Mouse (Mus musculus) mesoderm, embryonic 11.5 days (tissue): Measurements from ENCODE around the gene Dcaf10.
"Not testable (repeated sequence)": the region's sequence is repeated elsewhere in the genome, so short reads cannot be mapped to it uniquely, and the experiment has no call there.

ENCODE experiments used
- DNase-seq: peaks from one replicate; pipeline ENCODE4 v3.0.0-alpha.2; 2012; ENCODE audit warnings: low read depth, low spot score

Gene Dcaf10

DNA sequence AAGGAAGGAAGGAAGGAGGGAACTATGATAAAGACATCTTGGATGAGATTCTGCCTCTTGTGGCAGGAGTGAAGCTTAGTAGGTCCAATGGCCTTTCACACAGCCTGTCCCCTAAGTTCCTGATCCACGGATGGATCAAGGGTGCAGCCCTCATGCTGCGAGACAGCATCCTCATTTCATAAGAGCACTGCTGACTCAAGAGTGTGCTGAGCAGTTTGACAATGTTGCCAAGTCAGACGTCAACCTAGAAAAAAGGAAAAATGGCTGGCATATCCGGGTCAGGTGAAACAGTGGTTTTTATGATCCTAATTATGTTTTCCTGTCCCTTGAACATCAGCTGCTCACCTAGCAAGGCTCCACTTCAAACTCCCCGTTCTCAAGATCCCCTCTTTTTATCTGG is 51.8 kb downstream of the Dcaf10 start:
- DNase-seq = no peak

DNA sequence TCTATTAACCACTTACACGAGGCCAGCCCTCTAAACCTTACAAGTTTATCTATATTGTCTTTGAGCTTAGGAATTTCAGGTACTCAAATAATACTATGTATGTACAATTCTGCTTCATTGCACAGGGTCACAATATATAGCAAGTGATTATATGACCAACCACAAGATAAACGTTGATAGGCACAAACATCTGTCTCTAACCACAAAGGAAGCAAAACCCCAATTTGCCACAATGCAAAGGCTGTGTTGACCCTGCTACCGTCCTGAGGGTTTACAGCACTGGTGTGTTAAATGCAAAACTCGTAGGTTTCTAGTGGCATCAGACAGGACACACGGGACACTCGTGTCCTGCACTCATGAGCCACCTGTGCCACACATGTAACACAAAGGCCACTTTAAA is 54.3 kb downstream of the Dcaf10 start:
- DNase-seq = not testable (repeated sequence)

DNA sequence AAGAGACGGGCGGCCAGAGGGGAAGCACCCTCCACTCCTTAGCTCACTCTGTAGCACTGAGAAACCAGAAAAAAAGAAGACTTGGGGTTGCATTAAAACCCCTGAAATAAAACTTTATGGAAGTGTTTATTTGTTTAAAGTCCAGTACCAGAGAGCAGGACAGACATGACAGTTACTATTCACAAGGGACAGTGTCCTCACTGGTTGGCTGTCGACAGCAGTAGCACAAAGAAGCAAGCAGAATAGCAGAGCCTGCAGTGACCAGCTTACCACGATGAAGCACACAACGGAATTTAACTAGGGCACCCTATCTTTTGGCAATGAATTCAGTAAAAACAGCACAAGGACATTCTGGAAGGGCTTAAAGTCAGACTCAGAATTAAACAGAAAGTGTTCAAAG is 56.4 kb downstream of the Dcaf10 start:
- DNase-seq = not testable (repeated sequence)

DNA sequence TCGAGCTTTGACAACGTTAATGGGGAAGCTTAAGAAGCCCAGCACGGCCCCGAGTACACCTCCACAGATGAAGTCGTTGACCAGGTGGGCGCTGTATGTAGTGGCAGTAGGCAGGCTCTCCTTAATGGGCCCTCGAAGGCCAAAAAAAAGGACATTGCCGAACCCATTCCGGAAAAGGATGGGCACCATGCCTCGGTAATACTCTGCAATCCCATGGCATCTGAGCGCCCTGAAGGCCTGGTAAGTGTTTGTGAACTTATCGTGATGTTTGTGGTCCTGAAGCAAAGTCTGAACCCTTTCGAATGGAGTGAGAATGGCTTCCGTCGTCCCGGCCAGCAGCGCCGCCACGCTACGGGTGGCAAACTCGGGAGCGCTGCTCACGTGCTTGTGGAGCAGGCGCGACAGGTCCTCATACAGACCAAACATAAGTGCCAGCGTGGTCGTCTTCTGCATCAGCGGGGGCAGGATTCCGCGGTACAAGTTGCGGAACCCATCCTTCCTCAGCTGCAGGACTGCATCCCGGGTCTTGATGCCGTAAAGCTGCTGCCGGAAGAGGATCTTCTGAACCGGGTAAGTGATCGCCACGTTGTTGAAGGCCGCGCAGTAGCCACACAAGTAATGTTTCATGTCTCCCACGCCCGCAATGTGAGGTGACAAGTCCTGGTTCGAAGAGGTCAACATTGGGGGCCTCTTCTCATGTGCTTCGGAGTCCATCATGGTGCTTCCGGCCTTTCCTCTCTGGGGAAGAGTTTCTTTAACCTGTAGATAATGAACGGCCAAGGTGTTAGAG is 57.7 kb downstream of the Dcaf10 start:
- no peak for DNase-seq

DNA sequence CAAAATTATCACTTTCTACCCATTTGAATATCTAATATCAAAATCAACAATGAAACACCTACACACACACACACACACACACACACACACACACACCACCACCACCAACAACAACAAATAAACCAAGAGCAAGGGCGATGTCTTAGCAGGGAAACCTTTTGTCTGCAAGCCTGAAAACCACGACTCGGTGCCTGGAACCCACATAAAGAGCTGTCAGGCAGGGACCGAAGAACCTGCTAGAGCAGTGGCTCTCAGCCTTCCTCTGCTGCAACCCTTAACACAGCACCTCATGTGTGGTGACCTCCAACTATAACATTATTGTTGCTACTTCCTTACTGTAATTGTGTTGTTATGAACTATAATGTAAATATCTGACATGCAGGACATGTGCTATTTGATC is 60.4 kb downstream of the Dcaf10 start:
- no peak for DNase-seq

DNA sequence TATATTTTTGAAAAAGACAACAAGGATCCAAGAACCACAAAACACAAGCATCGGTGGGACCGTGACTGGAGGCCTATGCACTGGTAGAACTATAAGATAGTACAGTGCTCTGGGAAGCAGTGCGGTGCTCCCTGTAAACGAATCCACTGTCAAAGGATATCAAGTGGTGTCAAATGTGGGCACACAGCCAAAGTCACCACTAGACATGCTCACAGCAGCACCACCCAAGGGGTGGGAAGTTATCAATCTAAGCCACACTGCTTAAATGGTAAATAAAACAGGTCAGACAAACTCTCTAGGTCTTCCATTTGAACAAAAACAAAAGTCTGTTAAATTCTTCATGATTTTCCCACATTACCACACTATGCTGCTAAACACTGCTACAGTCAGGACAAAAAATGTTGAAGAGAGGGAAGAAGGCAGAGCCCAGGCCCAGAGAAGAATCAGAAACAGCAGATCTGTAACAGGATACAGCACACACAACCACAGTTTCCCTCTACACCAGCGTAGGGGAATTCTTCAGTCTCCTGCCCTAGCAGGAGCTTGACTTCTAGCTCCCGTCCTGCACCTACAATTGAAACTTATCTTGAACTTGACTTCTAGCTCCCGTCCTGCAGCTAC is 61.1 kb downstream of the Dcaf10 start:
- no peak for DNase-seq

DNA sequence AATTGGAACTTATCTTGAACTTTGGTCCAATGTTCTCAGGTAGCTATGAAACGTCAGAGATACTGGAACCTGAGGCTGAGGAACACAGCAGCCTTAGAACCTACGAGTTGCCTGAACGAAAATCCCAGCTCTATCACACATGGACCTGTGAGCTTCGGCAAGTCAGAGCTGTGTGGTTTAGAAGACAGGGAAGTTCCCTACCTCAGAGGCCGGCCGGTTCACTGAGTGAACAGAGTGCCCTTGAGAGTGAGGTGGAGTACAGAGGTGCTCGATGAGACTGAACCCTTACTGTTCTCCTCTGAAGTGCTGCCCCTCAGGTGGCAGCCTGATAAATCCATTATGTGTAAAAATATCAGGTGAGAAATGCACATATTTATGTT is 61.6 kb downstream of the Dcaf10 start:
- DNase-seq = no peak

DNA sequence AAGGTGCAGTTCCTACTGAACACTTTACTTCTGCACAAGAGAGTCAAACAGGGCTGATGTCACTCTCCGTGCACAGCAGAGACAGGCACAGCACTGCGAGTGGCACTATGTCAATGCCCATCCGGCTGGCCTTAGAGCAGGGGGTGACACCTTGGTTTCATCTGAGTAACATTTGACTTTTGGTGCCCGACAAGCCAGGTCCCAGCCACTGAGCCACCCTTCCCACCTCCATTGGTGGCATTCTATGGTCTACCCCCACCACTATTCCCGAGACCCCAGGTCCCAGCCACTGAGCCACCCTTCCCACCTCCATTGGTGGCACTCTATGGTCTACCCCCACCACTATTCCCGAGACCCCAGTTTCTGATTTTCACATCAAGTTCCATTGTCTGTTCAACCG is 62.2 kb downstream of the Dcaf10 start:
- no peak for DNase-seq

DNA sequence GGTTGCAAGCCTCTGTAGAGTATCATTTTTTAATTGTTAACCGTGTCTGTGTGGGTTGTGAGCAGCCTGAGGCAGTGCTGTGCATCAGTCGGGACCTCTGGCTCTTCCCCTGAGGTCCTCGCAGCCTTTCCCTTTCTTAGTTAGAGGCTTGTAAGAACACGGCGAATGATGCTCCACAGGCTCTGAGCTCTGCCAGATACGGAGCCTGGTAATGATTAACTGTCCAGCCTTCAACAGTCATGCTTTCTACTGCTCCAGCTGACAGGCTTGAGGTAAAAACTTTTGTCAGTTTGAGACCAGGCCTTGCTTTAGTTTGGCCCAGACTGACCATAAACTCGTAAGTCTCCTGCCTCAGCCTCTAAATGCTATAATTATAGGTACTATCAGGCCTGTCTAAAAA is 63.4 kb downstream of the Dcaf10 start:
- no peak for DNase-seq

DNA sequence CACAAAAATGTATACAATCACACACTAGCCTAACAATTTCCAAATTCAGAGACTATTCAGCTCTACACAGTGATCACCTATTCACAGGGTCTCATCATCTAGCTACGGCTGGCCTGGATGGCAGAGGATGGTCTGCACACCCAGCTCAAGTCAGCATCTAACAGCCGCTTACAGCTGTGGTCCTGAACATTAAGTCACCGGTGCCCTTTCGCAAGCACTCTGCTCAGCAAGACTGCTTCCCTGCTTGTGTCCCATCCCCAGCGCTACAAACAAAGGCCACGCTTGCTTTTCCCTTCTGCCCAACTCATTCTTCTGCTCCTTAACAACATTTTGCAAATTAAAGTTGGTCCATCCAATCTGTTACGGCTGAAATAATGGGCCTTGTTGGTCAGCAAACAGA is 64.5 kb downstream of the Dcaf10 start:
- DNase-seq = no peak

DNA sequence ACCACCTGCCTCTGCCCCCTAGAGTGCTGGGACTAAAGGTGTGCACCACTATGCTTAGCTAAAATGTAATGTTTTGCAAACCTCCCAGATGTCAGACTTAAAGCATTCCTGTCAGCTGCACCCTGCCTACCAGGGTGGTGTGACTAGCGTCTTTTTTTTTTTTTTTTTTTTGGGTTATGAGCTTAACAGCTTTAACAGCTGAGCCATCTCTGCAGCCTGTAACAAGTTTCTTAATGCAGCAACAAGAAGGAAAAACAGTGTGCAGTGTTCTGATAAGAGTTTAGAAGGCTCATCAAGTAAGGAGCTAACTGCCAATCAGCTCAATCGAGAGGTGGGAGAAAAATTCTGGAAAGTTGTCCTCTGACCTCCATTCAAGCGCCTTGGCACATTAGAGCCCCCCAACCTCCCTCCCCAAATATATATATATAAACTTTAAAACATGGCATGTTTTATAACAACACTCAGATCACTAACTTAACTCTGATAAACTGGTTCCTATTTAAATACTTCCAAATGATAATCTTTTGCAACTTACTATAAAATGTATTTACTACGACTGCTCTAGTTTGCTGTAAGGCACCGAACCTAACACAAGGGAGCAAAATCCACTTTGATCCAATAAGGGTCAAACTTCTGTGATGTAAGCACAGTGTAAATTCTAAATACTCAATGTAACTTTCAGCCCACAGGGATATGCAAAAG is 65.3 kb downstream of the Dcaf10 start:
- no peak for DNase-seq

DNA sequence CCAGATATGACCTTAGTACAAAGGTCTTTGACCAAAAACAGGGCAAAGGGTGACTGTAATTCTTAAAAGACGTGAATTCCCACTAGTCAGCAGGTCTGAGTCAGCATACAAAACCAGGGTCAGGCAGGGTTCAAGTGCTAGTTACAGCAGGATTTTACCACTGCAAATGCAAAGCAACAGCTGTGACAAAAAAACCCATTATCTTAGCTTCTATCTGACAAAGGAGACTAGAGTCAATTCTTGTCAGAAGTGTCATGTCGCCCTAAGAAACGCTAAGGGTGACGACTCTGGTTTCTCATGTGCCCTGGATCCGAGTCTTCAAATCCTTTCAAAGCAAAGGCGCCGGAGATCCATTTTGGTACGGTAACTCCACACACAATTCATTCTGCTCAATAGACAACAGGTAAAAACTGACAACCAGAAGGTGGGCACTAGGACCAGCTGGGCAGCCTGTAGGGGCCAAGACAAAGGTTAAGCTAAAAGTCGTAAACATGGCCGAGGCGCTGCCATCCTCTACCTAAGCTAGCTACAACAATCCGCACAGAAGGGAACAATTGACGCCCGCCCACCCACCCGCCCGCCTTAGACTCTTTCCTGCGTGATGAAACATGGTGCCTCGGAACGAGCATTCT is 65.9 kb downstream of the Dcaf10 start:
- DNase-seq = peak; percentile 41

DNA sequence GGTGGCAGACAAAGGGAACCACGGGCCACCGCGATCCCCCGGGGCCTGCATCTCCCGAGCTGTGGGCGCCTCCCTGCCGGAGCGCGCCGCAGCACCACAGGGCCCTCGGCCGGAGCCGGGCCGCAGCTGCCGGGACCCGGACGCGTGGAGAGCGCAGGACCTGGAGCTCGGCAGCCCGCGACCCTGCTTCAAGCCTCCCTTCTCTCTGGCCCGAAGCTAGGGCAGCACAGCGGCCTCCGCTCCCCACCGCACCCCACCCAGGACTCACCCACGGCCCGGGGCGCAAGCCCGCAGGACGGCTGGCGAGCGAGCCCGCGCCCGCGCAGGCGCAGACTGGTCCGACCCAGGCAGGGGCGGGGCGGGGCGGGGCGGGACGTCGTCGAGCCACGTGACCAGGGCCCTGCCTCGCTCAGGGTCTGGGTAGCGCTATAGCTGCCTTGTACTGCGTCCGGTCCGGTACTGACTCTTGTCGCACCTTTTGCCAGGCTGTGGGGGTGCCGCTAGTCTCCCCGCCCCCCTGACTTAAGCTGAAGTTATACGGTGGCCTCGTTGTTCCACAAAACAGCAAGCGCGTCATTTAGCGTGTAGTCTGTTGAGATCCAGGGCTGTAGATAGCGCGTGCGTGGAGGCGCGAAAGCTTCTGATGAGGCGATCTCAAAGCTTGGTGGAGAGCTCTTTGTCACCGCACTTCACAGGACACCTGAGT is 66.7 kb downstream of the Dcaf10 start, which contains the start of gene Slc25a51:
Gene Slc25a51, minus strand, starts transcription at position 340 of the 706 bp plus-strand sequence.
- DNase-seq = peak; percentile 88

DNA sequence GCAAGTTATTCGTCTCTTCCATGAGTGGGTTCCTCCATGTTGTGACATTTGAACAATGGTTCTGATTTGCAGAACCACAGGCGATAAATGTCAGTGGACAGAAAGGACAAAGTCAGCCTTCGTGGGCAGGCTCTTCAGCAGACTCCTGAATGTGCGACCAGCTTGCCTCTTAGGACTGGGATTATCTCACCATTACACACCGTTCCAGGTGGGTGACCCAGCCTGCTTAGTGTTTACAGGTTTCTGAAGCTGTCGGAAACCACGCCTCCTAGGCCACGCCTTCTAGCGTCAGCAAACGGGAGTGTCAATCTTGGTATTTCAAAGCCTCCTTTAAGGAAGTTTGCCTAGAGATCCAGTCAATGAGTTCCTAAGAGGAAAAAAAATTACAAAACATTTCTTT is 67.4 kb downstream of the Dcaf10 start:
- peak; percentile 73 for DNase-seq

DNA sequence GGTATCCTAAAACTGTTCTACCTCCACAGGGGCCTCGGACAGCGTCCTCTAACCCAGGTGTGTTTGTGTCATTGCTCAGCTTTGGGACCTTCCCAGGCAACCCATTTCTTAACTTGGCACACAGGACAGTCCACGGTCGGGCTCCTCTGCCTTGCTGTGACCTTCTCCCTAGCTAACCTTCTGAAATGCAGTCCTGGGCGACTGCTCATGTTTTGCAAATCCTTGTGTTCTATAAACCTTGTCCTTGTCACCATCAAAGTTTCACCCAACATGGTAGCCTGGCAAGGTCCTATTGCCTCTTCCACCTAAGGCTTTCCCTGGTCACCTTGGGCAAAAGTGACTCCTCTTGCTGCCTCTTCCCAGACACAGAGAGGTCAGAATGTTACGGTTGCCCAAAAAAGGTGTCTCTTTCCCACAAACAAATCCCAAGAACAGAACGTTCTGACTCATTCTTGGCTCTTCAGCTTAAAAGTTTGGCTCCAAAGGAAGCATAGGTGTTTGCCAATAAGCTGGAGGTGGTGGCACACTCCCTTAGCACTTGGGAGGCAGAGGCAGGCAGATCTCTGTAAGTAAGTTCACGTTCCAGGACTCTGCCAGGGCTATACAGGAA is 69.4 kb downstream of the Dcaf10 start:
- no peak for DNase-seq

DNA sequence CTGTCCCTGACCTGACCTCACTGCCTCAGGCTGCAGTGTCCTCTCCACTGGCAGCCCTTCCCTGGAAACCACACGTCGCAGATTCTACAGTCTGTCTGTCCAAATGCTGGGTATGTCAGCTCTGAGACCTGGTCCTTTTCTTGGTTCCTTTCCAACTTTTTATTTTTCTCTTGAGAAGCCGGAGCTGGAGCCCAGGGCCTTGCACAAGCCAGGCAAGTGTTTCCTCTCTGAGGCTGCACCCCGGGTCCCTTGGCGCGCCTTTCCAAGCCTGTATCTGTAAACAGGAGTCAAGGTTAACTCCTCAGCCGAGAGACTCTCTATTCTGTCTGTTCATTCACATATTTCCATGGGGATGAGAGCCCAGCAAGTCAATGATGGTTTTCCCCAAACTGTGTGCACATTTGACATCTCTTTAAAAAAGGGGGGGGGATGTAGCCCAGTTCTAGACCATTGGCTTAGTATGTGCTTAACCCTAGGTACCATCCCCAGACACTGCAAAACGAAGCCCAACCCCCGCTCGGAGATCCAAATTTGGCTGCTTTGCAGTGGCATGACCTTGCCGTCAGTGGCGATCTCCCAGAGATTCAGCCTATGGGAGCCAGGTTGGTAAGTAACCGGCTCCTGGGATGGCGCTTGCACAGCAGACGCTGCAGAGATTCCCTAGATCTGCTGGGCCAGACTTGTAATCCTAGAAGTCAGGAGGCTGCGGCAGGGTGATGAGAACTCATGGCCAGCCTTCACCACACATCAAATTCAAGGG is 70.7 kb downstream of the Dcaf10 start:
- DNase-seq = no peak

DNA sequence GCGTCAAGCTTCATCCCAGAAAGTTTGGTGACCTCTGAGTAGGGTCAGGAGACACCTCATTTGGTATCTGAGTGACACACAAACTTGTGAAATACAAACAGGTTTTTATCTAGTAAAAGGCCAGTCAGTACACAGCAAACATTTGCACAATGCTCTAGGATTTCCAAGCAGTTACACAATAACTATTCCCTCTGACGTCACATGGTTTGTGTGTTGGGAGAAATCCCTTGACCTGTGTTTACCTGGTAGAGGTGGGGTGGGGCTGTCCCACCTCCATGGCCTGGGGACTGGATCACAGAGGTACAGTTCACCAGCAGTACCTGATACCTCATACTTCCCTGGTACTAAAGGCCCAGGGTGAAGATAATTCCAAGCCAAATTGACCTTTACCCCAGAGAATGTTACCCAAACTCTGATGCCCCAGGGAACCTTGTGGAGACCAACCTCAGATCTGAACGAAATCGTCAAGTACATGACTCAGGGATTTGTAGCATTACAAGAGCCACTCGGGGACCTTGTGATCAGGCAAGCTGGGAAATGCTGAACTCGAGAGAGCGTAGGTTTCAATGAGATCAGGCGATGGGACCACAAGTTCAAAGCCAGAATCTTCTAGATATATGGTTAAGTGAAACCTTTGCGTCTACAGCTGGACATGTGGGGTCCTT is 71.9 kb downstream of the Dcaf10 start:
- DNase-seq = no peak

DNA sequence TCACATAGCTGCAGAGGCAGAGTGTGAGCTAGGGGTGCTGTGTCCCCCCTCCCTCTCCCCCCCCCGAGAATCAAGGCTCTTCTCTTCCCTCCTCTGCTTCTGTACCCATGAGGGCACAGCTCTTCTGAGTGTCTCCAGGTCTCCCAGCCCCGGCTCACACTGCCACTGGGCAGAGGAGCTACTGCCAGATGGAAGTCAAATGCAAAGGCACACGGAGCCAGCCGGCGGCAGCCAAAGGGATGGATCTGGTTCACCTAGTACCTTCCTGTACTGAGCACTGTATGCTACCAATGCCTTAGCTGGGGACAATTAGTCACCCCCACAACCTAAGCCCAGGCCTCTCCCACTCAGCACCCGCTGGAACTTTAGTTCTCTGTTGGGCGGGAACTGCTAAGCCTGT is 74.4 kb downstream of the Dcaf10 start:
- no peak for DNase-seq

DNA sequence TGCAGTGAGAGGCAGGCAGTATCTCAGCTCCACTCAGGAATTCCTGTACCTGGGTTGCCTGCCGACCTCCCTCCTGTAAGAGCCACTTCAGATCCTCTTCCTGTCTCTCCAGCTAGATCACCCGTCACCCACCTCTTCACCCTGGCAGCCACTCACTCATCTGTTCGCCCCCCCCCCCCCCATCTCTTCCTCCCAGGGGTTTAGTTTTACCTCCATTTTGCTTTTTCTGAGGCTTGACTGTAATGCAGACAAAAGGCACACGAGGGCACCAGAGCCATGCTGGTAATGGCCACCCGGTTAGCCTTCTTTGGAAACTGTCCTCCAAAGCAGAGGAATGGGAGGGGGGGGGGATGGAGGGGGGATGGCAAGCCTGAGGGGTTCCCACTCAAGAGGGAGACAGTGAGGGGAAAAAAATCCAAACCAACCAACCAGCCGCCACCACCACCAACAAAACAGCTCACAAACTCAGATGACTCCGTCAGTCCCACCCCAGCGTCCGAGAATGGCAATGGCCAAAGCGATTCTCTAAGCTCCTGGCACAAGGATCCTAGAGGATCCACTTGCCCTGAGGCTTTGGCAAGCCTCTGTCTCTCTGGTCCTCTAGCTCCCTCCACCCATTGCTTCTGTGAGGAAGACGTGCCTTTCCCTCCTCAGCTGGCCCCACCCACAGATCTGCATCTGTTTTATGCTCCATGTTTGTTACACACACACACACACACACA is 76.5 kb downstream of the Dcaf10 start:
- DNase-seq = peak; percentile 69
